Mouse (Mus musculus) limb, embryonic 10.5 days (tissue): ENCODE results near the gene Slc2a13. TPM values are rescaled to one million over a fixed set of nuclear protein-coding genes. Genes with fewer than 3 reads are reported as not detected.

Source experiments
- DNase-seq: peaks from one replicate; pipeline ENCODE4 v3.0.0-alpha.2; 2017; ENCODE audit warnings: low spot score
- H3K27ac ChIP-seq: fragments of 300-500 bp; sonication (generic); 2 replicates; pipeline ENCODE4 v1.5.1; 2016; ENCODE audit warnings: mild to moderate bottlenecking
- H3K27me3 ChIP-seq: fragments of 300-500 bp; sonication (generic); 2 replicates; pipeline ENCODE4 v1.6.1; 2016; ENCODE audit warnings: low read depth, mild to moderate bottlenecking; ENCODE audit not compliant: poor library complexity, severe bottlenecking
- H3K36me3 ChIP-seq: fragments of 300-500 bp; sonication (generic); 2 replicates; pipeline ENCODE4 v1.6.1; 2016; ENCODE audit warnings: mild to moderate bottlenecking, moderate library complexity
- H3K4me1 ChIP-seq: fragments of 300-500 bp; sonication (generic); 2 replicates; pipeline ENCODE4 v1.6.1; 2016
- H3K4me3 ChIP-seq: fragments of 300-500 bp; sonication (generic); 2 replicates; pipeline ENCODE4 v1.5.1; 2016; ENCODE audit warnings: mild to moderate bottlenecking, moderate library complexity
- H3K9me3 ChIP-seq: fragments of 300-500 bp; sonication (generic); replicated peaks from 2 replicates; pipeline ENCODE4 v1.6.1; 2016; ENCODE audit warnings: mild to moderate bottlenecking
- WGBS: fragments of 180-500 bp; shearing (Covaris S2); methylation state at CpG from one replicate; pipeline ENCODE4 v1.1.7; 2016; 5-methylcytosine and 5-hydroxymethylcytosine counted together
- polyA plus RNA-seq: library from polyadenylated mRNA; unstranded; fragments of >200 nt; fragmentation: Nextera tagmentation; extraction: Ambion mirVana; gene quantifications from 2 replicates; pipeline ENCODE4 v1.2.1, GENCODE M21; 2016

Gene Slc2a13
- 0.46 and 0.99 TPM in 2 replicates for polyA plus RNA-seq

GRCm38 (mm10) chr15:91573111-91573538, at the start of gene Slc2a13:
Gene Slc2a13 (minus strand): TSS chr15:91573261.
- Histone ChIP-seq H3K36me3 (no peaks in the 10 kb centered on the region), H3K27me3 (peaks cover 21% of the 10 kb centered on the region), H3K27ac (peak within 1 kb of the TSS; percentile 86), H3K9me3 (no peaks in the 10 kb centered on the region), H3K4me3 (peak within 1 kb of the TSS; percentile 80), H3K4me1 (peaks cover 13% of the 10 kb centered on the region)
- WGBS: under 1% methylated on average over 26 of the region's 26 CpGs
- peak; percentile 94 for DNase-seq

GRCm38 (mm10) chr15:91616016-91616415, 43.0 kb upstream of the Slc2a13 start:
- no peak for DNase-seq
- no peak overlapping the region for H3K4me3 ChIP-seq
- H3K27ac ChIP-seq: no peak overlapping the region
- no peaks in the 10 kb centered on the region for H3K36me3 ChIP-seq
- H3K4me1 ChIP-seq: no peaks in the 10 kb centered on the region
- 87% methylated on average over 12 of the region's 12 CpGs for WGBS
- no peaks in the 10 kb centered on the region for H3K27me3 ChIP-seq
- no peaks in the 10 kb centered on the region for H3K9me3 ChIP-seq

GRCm38 (mm10) chr15:91615532-91615931, 42.5 kb upstream of the Slc2a13 start:
- no peak for DNase-seq
- no peaks in the 10 kb centered on the region for H3K9me3 ChIP-seq
- H3K4me1 ChIP-seq: no peaks in the 10 kb centered on the region
- H3K27me3 ChIP-seq: no peaks in the 10 kb centered on the region
- WGBS: 91% methylated on average over 4 of the region's 4 CpGs
- H3K4me3 ChIP-seq: no peak overlapping the region
- no peak overlapping the region for H3K27ac ChIP-seq
- no peaks in the 10 kb centered on the region for H3K36me3 ChIP-seq

- no peaks in the 10 kb centered on the region for H3K4me1 ChIP-seq
- H3K27me3 ChIP-seq: no peaks in the 10 kb centered on the region
Observed at GRCm38 (mm10) chr15:91613981-91614665, 41.1 kb upstream of the Slc2a13 start.

GRCm38 (mm10) chr15:91609713-91610112, 36.7 kb upstream of the Slc2a13 start:
- peak; percentile 61 for DNase-seq
- Histone ChIP-seq H3K27ac (no peak overlapping the region), H3K4me3 (no peak overlapping the region), H3K36me3 (no peaks in the 10 kb centered on the region), H3K4me1 (no peaks in the 10 kb centered on the region), H3K27me3 (no peaks in the 10 kb centered on the region), H3K9me3 (no peaks in the 10 kb centered on the region)
- WGBS: 30% methylated on average over 8 of the region's 8 CpGs

More at GRCm38 (mm10) chr15:91613981-91614665, 41.1 kb upstream of the Slc2a13 start:
- H3K9me3 ChIP-seq: no peaks in the 10 kb centered on the region
- WGBS: 94% methylated on average over 11 of the region's 11 CpGs
- H3K36me3 ChIP-seq: no peaks in the 10 kb centered on the region
- no peak overlapping the region for H3K4me3 ChIP-seq
- no peak for DNase-seq
- H3K27ac ChIP-seq: no peak overlapping the region

- Histone ChIP-seq H3K36me3 (no peaks in the 10 kb centered on the region), H3K4me1 (no peaks in the 10 kb centered on the region), H3K27me3 (no peaks in the 10 kb centered on the region), H3K27ac (no peak overlapping the region), H3K4me3 (no peak overlapping the region), H3K9me3 (no peaks in the 10 kb centered on the region)
- no peak for DNase-seq
- 85% methylated on average over 2 of the region's 2 CpGs for WGBS
Observed at GRCm38 (mm10) chr15:91608811-91609210, 35.8 kb upstream of the Slc2a13 start.

GRCm38 (mm10) chr15:91601197-91601596, 28.1 kb upstream of the Slc2a13 start:
- DNase-seq: no peak
- H3K4me3 ChIP-seq: no peak overlapping the region
- no peaks in the 10 kb centered on the region for H3K36me3 ChIP-seq
- H3K4me1 ChIP-seq: no peaks in the 10 kb centered on the region
- H3K9me3 ChIP-seq: no peaks in the 10 kb centered on the region
- 94% methylated on average over 7 of the region's 7 CpGs for WGBS
- H3K27ac ChIP-seq: no peak overlapping the region
- no peaks in the 10 kb centered on the region for H3K27me3 ChIP-seq

- no peaks in the 10 kb centered on the region for H3K27me3 ChIP-seq
- no peaks in the 10 kb centered on the region for H3K4me1 ChIP-seq
- DNase-seq: no peak
- H3K4me3 ChIP-seq: no peak overlapping the region
- H3K9me3 ChIP-seq: no peaks in the 10 kb centered on the region
- WGBS: 88% methylated on average over 5 of the region's 5 CpGs
- H3K27ac ChIP-seq: no peak overlapping the region
- no peaks in the 10 kb centered on the region for H3K36me3 ChIP-seq
Observed at GRCm38 (mm10) chr15:91597290-91597689, 24.2 kb upstream of the Slc2a13 start.

GRCm38 (mm10) chr15:91574492-91574891, 1.4 kb upstream of the Slc2a13 start:
- Histone ChIP-seq H3K9me3 (no peaks in the 10 kb centered on the region), H3K27me3 (peaks cover 21% of the 10 kb centered on the region)
- 39% methylated on average over 8 of the region's 8 CpGs for WGBS

GRCm38 (mm10) chr15:91572421-91573069, 516 bp downstream of the Slc2a13 start:
- WGBS: under 1% methylated on average over 91 of the region's 91 CpGs
- peak; percentile 73 for DNase-seq
- H3K27me3 ChIP-seq: peaks cover 21% of the 10 kb centered on the region
- H3K4me1 ChIP-seq: peaks cover 13% of the 10 kb centered on the region
- peak overlapping the region; percentile 80 for H3K4me3 ChIP-seq
- H3K27ac ChIP-seq: peak overlapping the region; percentile 86
- no peaks in the 10 kb centered on the region for H3K36me3 ChIP-seq
- H3K9me3 ChIP-seq: no peaks in the 10 kb centered on the region

More at GRCm38 (mm10) chr15:91574492-91574891, 1.4 kb upstream of the Slc2a13 start:
- Histone ChIP-seq H3K4me1 (peaks cover 13% of the 10 kb centered on the region), H3K36me3 (no peaks in the 10 kb centered on the region), H3K27ac (no peak overlapping the region), H3K4me3 (no peak overlapping the region)
- DNase-seq: peak; percentile 79

GRCm38 (mm10) chr15:91571981-91572380, 1.1 kb downstream of the Slc2a13 start:
- H3K9me3 ChIP-seq: no peaks in the 10 kb centered on the region
- H3K27me3 ChIP-seq: peaks cover 21% of the 10 kb centered on the region
- peak overlapping the region; percentile 86; the same call in 1 of the 2 replicates for H3K27ac ChIP-seq
- WGBS: 9% methylated on average over 8 of the region's 8 CpGs
- H3K4me3 ChIP-seq: peak overlapping the region; percentile 80
- peaks cover 13% of the 10 kb centered on the region for H3K4me1 ChIP-seq
- no peak for DNase-seq
- no peaks in the 10 kb centered on the region for H3K36me3 ChIP-seq

- Histone ChIP-seq H3K9me3 (no peaks in the 10 kb centered on the region), H3K4me3 (no peak overlapping the region), H3K27ac (no peak overlapping the region), H3K27me3 (peaks cover 15% of the 10 kb centered on the region), H3K36me3 (no peaks in the 10 kb centered on the region), H3K4me1 (0 out of 2 replicates have a peak, but pooled peaks cover under 1% of the 10 kb centered on the region)
- DNase-seq: no peak
- 86% methylated on average over 8 of the region's 8 CpGs for WGBS
Observed at GRCm38 (mm10) chr15:91566784-91567183, 6.3 kb downstream of the Slc2a13 start.

- H3K36me3 ChIP-seq: no peaks in the 10 kb centered on the region
- 91% methylated on average over 11 of the region's 11 CpGs for WGBS
- no peaks in the 10 kb centered on the region for H3K27me3 ChIP-seq
- H3K4me3 ChIP-seq: no peak overlapping the region
- no peaks in the 10 kb centered on the region for H3K9me3 ChIP-seq
- no peak overlapping the region for H3K27ac ChIP-seq
- no peaks in the 10 kb centered on the region for H3K4me1 ChIP-seq
- DNase-seq: no peak
Observed at GRCm38 (mm10) chr15:91565025-91565605, 7.9 kb downstream of the Slc2a13 start.
